Mouse (Mus musculus): Measurements from ENCODE around the gene Zfp11.

The Zfp11 gene

DNA sequence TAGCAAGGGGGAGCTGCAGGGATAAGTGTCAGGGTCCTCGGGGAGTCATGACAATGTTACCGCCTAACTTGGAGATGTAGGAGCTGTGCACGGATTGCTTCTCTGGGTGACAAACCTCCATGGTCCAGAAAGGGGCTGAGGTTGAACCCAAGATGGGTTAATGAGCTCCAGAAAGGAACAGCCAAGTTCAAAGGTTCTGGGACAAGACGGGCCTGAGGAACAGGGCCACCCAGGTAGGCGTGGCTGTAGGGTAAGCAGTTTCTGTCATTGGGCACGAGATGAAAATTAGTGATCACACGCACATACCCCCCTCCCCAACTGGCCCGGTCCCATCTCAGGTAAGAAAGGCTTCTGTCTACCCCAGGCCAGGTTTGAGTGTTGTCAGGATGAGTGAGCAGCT, 62.4 kb downstream of the Zfp11 start:
- DNase-seq = no peak

Data from kidney, postnatal 10 days (tissue).